Mouse (Mus musculus): ENCODE data around the gene Pmf1. TPM values are rescaled to one million over a fixed set of nuclear protein-coding genes. Genes with fewer than 3 reads are reported as not detected.

The Pmf1 gene
- polyA plus RNA-seq, 1 experiment from 2014 or later, result 28.8 TPM

DNA sequence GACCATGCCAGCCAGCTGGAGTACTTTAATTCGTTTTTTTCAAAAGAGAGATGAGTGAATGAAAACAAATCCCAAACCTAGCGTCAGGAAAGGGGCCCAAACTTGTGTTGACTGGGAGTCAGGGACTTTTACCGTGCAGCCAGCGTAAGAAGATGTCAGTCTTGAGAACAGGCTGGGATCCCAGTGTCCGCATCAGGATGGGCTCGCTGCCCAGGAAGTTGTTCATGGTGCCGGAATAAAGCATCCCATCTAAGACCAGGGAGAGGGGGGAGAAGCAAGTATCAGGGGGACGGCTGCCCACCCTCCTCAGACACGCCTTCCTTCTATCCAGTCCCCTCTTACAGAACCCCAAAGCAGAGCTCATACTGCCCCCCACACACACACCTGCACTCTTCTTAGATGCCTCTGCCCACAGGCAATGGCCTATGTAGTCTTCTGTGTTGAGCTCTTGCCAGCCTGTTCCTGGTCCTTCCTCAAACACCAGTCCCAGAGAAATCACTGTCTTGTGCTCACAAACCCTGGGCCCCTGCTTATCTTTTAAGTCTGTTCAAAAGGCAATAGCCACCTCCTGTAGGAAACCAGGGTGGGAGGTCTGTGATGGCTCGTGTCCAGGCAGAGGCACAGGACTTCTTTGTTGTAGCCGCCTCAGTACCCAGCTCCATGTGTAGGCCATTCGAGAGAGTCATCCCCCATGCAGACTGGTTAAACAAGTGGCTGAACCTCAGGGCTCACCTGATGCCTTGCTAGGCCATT is 40.4 kb upstream of the Pmf1 start:
- ATAC-seq (ENCODE audit: low FRiP score, low read depth), result no peak
- WGBS, result 66% methylated on average over 12 of the region's 12 CpGs
- Histone ChIP-seq H3K4me2 (no peak overlapping the region), H3K27me3 (no peaks in the 10 kb centered on the region), H3K4me1 (replicated peaks) (no peaks in the 10 kb centered on the region; the same call in 1 of the 2 replicates), H3K27ac (replicated peaks) (no peak overlapping the region), H3K9ac (no peak overlapping the region), H3K36me3 (peaks cover 10% of the 10 kb centered on the region; the same call in 1 of the 2 replicates), H3K4me3 (no peak overlapping the region), H3K9me3 (no peaks in the 10 kb centered on the region)

GRCm38 (mm10) chr3:88449395-88450023 is 39.4 kb upstream of the Pmf1 start:
- ATAC-seq (ENCODE audit: low FRiP score, low read depth), result peak; percentile 38; the same call in 1 of the 2 replicates

DNA sequence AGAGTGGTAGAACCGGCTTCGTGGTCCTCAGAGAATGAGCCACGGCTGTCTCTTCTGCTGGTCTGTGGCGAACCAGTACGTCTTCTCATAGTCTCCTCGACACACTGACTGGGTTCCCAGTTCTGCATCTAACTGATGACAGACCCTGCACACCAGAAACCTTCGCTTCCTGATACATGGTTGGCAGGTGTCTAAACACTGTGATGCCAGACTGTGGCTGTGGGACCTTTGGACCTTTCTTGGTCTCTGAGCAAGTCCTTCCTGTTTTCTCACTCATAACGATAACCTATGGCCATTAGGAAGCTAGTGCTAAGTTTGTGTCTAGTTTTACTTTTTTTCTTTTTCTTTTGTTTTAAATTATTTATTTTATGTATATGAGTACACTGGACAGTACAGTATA is 38.3 kb upstream of the Pmf1 start:
- Histone ChIP-seq H3K27ac (replicated peaks) (no peak overlapping the region), H3K9me3 (no peaks in the 10 kb centered on the region), H3K4me3 (no peak overlapping the region), H3K4me1 (replicated peaks) (no peaks in the 10 kb centered on the region; the same call in 1 of the 2 replicates), H3K27me3 (no peaks in the 10 kb centered on the region), H3K4me2 (no peak overlapping the region), H3K9ac (no peak overlapping the region), H3K36me3 (peaks cover 14% of the 10 kb centered on the region)
- no peak for ATAC-seq (ENCODE audit: low FRiP score, low read depth)
- 94% methylated on average over 8 of the region's 8 CpGs for whole genome bisulfite sequencing

More at GRCm38 (mm10) chr3:88449395-88450023, 39.4 kb upstream of the Pmf1 start:
- Histone ChIP-seq H3K4me1 (replicated peaks) (no peaks in the 10 kb centered on the region; the same call in 1 of the 2 replicates), H3K4me3 (peak overlapping the region; percentile 16; the same call in 1 of the 2 replicates), H3K9ac (no peak overlapping the region), H3K36me3 (peaks cover 10% of the 10 kb centered on the region; the same call in 1 of the 2 replicates), H3K4me2 (peak overlapping the region; percentile 46), H3K27ac (replicated peaks) (no peak overlapping the region), H3K27me3 (no peaks in the 10 kb centered on the region), H3K9me3 (no peaks in the 10 kb centered on the region)
- 10% methylated on average over 21 of the region's 21 CpGs for WGBS

- no peak for ATAC-seq (ENCODE audit: low FRiP score, low read depth)
- H3K36me3 ChIP-seq, result peaks cover 16% of the 10 kb centered on the region
- H3K4me2 ChIP-seq, result no peak overlapping the region
- no peak overlapping the region for H3K27ac ChIP-seq (replicated peaks)
- H3K4me3 ChIP-seq, result no peak overlapping the region
- H3K4me1 ChIP-seq (replicated peaks), result no peaks in the 10 kb centered on the region; the same call in 1 of the 2 replicates
- WGBS, result 53% methylated on average over 8 of the region's 8 CpGs
- H3K9ac ChIP-seq, result no peak overlapping the region
- no peaks in the 10 kb centered on the region for H3K9me3 ChIP-seq
- no peaks in the 10 kb centered on the region for H3K27me3 ChIP-seq
Measured at GRCm38 (mm10) chr3:88447676-88448183, 37.6 kb upstream of the Pmf1 start.

DNA sequence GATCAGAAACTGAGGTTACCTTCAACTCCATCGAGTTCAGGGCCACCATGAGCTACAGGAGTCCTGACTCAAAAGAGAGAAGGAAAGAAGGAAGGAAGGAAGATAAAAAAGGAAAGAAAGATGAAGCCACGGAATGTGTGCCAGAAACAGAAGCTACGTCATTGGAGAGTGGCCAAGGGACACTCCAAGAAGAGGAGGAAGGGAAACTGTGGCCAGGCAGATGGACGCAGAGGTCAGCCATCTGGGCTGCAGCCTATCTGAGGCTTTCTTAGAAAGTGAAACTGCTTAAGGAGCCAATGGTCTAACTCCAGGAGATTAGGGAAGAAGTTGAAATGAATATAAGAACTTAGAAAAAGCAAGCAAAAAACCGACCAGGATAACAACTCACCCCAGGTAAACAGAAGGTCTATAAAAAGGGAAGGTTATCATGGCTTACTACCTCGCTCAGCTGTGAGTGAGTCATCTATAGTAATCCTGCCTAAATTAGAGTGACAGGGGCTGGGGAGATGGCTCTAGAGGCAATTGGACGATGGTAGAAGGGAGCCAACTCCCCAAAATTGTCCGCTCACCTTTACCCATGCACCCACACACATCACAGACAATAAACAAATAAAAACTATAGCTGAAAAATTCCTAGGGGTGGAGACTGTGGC is 36.5 kb upstream of the Pmf1 start:
- no peak for ATAC-seq (ENCODE audit: low FRiP score, low read depth)
- Histone ChIP-seq H3K36me3 (peaks cover 12% of the 10 kb centered on the region), H3K4me2 (no peak overlapping the region), H3K27me3 (no peaks in the 10 kb centered on the region), H3K27ac (replicated peaks) (no peak overlapping the region), H3K9me3 (no peaks in the 10 kb centered on the region), H3K9ac (no peak overlapping the region), H3K4me3 (no peak overlapping the region), H3K4me1 (replicated peaks) (no peaks in the 10 kb centered on the region; the same call in 1 of the 2 replicates)
- WGBS, result 76% methylated on average over 8 of the region's 8 CpGs

- Histone ChIP-seq H3K4me3 (no peak overlapping the region), H3K27ac (replicated peaks) (no peak overlapping the region), H3K9ac (no peak overlapping the region), H3K27me3 (no peaks in the 10 kb centered on the region), H3K4me1 (replicated peaks) (0 out of 2 replicates have a peak, but pooled peaks cover 6% of the 10 kb centered on the region), H3K9me3 (no peaks in the 10 kb centered on the region), H3K36me3 (peaks cover 18% of the 10 kb centered on the region), H3K4me2 (no peak overlapping the region)
- WGBS, result 74% methylated on average over 7 of the region's 7 CpGs
- ATAC-seq (ENCODE audit: low FRiP score, low read depth), result no peak
Measured at GRCm38 (mm10) chr3:88442888-88443287, 32.8 kb upstream of the Pmf1 start.

DNA sequence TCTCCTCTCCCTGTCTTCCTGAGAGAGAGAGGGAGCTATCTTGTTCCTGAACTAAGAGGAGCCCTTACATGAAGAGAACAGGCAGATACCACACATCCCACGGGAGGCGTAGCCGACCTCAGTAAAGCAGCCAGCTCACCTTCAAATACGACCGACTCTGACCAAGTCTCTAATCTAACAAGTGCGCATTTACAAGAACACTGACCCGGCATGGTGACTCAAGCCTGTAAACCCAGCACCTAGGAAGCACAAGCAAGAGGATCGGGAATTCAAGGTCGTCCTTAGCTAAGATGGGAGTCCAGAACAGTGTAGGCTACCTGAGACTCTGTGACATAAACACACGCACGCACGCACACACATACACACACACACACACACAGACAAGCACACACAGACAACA is 32.4 kb upstream of the Pmf1 start:
- H3K36me3 ChIP-seq, result peaks cover 22% of the 10 kb centered on the region
- WGBS, result 83% methylated on average over 12 of the region's 12 CpGs
- no peak overlapping the region for H3K27ac ChIP-seq (replicated peaks)

DNA sequence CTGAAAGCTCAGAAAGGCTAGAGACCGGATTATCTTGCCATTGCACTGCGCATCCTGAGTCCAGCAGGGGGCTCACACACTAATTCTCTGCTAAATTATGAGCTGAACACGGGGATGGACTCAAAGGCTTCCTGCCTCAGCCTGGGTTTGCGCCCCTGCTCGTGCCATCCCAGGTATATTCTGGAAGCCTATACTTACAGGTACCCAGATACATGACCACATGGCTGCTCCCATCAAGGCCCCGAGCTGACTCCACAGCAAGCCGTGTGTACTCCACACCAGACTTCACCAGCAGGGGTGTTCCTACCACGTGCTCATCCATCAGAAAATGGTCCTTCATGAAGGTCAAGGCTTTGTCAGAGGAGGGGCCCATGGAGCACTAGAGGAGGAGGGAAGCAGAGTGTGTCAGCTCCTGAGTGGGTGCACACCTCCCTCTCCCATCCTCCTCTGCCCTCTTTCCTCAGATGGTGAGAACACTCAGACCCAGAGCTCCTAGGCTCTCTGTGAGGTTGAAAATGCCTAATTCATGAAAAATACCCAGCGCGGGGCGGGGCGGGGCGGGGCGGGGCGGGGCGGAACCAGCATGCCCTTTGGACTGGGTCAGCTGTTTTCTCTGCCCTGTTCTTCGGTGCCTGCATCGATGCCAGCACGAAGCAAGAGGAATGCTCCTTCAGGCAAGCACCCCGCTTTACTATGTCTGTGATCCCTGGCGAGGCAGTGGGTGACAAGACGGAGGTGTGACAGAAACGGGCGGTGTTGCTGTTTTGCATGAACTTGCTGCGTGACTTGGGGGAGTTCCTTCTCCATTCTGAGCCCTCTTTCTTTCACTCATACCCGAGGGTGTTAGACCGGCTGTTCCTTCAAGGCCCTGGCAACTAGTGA is 30.6 kb upstream of the Pmf1 start:
- H3K27me3 ChIP-seq, result no peaks in the 10 kb centered on the region
- no peak overlapping the region for H3K27ac ChIP-seq (replicated peaks)
- H3K4me3 ChIP-seq, result no peak overlapping the region
- H3K4me2 ChIP-seq, result peak overlapping the region; percentile 26
- peaks cover 27% of the 10 kb centered on the region for H3K36me3 ChIP-seq
- no peak; the same call in 1 of the 2 replicates for ATAC-seq (ENCODE audit: low FRiP score, low read depth)
- no peak overlapping the region for H3K9ac ChIP-seq
- no peaks in the 10 kb centered on the region for H3K9me3 ChIP-seq
- WGBS, result 24% methylated on average over 27 of the region's 27 CpGs
- H3K4me1 ChIP-seq (replicated peaks), result 0 out of 2 replicates have a peak, but pooled peaks cover 6% of the 10 kb centered on the region

More for the DNA sequence above, 32.4 kb upstream of the Pmf1 start:
- no peak overlapping the region for H3K4me2 ChIP-seq
- no peaks in the 10 kb centered on the region for H3K27me3 ChIP-seq
- H3K4me1 ChIP-seq (replicated peaks), result 0 out of 2 replicates have a peak, but pooled peaks cover 6% of the 10 kb centered on the region
- no peak for ATAC-seq (ENCODE audit: low FRiP score, low read depth)
- no peak overlapping the region for H3K4me3 ChIP-seq
- no peaks in the 10 kb centered on the region for H3K9me3 ChIP-seq
- no peak overlapping the region for H3K9ac ChIP-seq

- Histone ChIP-seq H3K27me3 (no peaks in the 10 kb centered on the region), H3K4me1 (replicated peaks) (0 out of 2 replicates have a peak, but pooled peaks cover 6% of the 10 kb centered on the region), H3K36me3 (peaks cover 27% of the 10 kb centered on the region), H3K9me3 (no peaks in the 10 kb centered on the region), H3K4me3 (no peak overlapping the region), H3K4me2 (no peak overlapping the region), H3K9ac (no peak overlapping the region), H3K27ac (replicated peaks) (no peak overlapping the region)
- WGBS, result 36% methylated on average over 4 of the region's 4 CpGs
- ATAC-seq (ENCODE audit: low FRiP score, low read depth), result no peak
Measured at GRCm38 (mm10) chr3:88439582-88439981, 29.5 kb upstream of the Pmf1 start.

DNA sequence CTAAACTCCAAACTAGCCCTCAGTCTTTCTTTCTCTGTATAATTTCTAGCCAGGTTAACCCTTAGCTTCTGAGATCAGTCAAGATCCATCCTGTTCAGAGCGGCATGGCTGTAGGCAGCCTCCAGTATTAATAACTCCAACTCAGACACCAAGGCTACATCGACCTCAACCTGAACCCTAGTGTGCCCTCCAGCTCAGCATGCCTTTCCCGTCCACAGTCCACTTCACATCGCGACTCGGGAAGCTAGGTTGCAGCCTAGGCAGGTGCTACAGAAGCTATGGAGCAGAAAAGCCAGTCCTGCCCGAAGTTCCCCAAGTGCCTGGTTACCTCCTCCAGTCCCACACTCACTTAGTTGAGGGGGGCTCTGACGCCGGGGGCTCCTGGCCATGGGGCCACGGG is 27.3 kb upstream of the Pmf1 start:
- no peak overlapping the region for H3K27ac ChIP-seq (replicated peaks)
- WGBS, result 85% methylated on average over 10 of the region's 10 CpGs
- no peak for ATAC-seq (ENCODE audit: low FRiP score, low read depth)

More for the DNA sequence above, 27.3 kb upstream of the Pmf1 start:
- Histone ChIP-seq H3K4me2 (peak overlapping the region; percentile 41), H3K9me3 (no peaks in the 10 kb centered on the region), H3K27me3 (no peaks in the 10 kb centered on the region), H3K9ac (no peak overlapping the region), H3K4me3 (no peak overlapping the region), H3K36me3 (peaks cover 21% of the 10 kb centered on the region), H3K4me1 (replicated peaks) (0 out of 2 replicates have a peak, but pooled peaks cover 6% of the 10 kb centered on the region)
